Mouse (Mus musculus) heart, adult 9 months (tissue): ENCODE results near the gene Gm3336.

Source experiments
- DNase-seq, 2 experiments: peaks; one replicate each; pipeline ENCODE4 v3.0.0; 2022; ENCODE audit warnings: low spot score in 2 of 2

Gene Gm3336

DNA sequence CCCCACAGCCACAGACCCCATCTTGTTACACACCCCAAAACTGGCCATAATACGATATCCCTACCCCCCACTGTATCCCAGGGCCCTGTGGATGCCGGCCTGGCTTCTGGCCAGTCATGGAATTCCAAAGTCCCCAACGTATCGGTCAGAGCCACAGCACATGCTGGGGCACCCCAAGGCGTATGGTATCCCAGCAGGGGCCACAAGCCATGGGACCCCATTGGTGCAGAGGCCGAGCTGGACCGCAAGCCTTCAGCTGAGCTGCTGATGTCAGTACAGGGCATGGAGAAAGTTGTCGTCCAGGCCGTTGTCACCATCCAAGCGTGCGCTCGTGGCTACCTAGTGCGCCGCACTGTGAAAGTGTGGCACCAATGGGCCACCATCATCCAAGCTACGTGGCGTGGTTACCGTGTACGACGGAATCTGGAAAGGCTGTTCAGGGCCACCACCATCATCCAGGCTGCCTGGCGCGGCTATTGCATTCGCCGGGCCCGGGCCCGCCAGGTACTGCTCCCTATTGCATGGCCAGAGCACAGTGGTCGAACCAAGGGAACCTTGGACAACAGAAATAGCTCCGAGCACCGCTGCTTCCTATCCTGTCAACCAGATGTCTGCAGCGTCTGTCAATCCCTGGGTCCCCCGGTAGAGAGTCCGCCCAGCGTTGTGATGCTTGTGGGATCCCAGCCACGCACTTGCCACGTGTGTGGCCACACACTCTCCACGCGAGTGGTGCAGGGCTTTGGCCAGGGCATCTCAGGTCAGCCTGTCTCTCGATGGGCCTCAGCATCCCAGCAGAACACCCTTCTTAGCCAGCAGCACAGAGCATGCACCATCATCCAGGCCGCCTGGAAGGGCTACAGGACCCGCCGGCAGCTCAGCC is 1.6 kb upstream of the Gm3336 start:
- no peak for DNase-seq

GRCm38 (mm10) chr8:70719796-70720270 is 1.5 kb downstream of the Gm3336 start:
- DNase-seq = no peak

GRCm38 (mm10) chr8:70720739-70721138 is 2.4 kb downstream of the Gm3336 start:
- DNase-seq = peak; percentile 50 to 75

DNA sequence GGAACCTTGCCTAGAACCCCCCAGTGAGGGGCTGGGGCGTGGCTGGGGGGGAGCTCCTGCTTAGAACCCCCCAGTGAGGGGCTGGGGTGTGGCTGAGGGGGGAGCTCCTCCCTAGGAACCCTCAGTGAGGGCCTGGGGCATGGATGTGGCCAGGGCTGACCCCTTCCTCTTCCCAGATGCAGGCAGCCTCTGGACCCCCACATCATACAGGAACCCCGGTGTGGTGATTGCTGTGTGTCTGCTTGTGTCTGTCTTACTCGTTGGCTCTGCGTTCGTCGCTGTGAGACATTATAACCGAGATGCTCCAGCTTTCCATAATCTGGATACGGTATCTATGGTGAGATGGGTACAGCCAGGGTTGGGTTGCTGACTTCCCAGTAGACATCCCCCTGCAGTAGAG is 3.3 kb downstream of the Gm3336 start:
- no peak for DNase-seq

- no peak for DNase-seq
Measured at GRCm38 (mm10) chr8:70723486-70724210, 5.3 kb downstream of the Gm3336 start, which contains the start of gene Pde4c. TSS of gene Pde4c (plus strand) at chr8:70723720.

GRCm38 (mm10) chr8:70724216-70724615 is 5.9 kb downstream of the Gm3336 start:
- no peak for DNase-seq

GRCm38 (mm10) chr8:70725792-70726447 is 7.6 kb downstream of the Gm3336 start:
- DNase-seq = no peak

- DNase-seq = no peak
Measured at GRCm38 (mm10) chr8:70726721-70727120, 8.4 kb downstream of the Gm3336 start.

DNA sequence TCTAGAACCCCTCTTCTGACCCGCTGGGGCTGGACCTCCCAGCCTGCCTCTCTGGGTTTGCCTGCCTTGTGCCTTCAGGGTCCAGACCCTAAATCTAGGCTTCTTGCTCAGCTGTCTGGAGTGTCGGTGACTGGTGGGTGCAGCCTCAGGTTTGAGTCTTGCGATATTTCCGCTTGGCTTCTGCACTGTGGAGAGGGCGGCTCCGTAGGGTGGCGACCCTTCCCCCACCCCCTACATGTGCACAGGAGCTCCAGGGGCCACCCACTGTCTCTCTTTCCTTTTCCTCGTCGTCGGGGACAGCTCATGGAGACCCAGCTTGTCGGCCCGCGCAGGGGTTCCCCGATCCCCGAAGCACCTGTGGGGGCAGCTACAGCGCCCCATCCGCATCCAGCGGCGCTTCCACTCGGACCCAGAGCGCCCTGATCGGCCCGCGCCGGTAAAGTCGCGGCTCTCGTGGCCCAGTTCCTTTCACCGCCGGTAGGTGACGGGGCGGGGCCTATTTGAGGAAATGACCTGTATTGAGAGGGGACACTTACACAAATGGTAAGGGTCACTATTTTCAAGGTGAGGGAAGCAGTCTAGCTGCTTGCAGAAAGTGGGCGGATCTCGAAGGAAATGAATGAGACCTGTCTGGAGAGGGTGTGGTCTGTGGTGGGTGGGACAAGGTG is 11.6 kb downstream of the Gm3336 start:
- no peak for DNase-seq

- DNase-seq = no peak
Measured at GRCm38 (mm10) chr8:70730956-70731355, 12.6 kb downstream of the Gm3336 start.

GRCm38 (mm10) chr8:70737705-70738104 is 19.4 kb downstream of the Gm3336 start:
- DNase-seq = no peak

DNA sequence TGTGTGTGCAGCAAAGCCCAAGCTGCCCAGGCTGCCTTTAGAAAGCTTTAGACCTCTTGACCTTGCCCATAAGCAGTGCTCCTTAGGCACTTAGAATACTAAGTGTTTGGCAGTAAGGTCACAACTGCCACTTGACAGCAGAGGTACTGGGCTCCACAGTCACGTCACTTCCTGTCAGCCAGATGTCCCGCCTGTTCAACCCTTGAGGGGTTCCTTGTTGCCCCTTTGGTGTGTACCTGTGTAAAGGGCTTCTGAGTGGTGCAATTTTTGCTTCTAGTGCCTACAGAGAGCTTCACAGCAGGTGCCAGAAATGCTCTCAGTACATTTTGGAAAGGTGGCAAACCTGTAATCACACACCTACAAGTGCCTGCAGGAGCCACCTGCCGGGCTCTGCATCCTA is 19.9 kb downstream of the Gm3336 start:
- DNase-seq = no peak

DNA sequence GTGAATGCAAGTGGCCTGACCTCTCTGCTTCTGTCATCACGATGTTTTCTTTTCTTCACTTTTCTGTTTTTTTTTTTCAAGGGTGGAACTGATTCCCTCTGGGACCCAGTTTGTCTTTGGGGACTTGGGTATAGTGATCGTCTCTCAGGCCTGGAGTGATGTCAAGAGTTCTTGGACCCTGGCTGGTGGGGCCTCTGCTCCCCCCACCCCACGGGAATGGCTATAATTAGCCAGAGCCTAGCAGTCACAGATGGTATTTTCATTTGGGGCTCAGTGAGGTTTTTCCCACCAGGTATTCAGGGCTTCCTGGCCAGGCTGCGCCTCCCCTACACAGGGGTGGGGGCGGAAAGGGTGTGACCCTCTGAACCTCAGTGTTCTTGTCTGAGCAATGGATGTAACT is 23.3 kb downstream of the Gm3336 start:
- DNase-seq = no peak

DNA sequence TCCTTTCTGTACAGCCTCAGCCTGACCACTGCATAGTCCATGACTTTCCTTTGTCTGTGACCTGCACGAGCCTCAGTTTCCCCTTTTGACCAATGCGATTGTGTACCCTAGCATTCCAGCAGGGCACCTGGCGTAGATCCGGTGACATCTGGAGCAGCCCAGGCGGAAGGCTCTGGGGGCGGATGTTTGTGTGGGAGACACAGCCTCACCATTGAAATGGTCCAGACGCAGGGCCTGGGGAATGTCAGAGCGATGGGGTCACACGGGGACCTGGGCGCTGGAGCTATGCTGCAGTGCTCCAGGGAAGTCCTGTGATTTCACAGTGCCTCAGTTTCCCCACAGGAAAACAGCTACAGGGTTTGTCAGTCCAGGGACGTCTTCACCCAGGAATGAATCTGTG is 23.8 kb downstream of the Gm3336 start:
- DNase-seq = no peak

- no peak for DNase-seq
Measured at GRCm38 (mm10) chr8:70742981-70743655, 24.8 kb downstream of the Gm3336 start.

GRCm38 (mm10) chr8:70743656-70744590 is 25.6 kb downstream of the Gm3336 start:
- peak; percentile 86 to 87 for DNase-seq

- DNase-seq = no peak
Measured at GRCm38 (mm10) chr8:70744806-70745205, 26.5 kb downstream of the Gm3336 start.

DNA sequence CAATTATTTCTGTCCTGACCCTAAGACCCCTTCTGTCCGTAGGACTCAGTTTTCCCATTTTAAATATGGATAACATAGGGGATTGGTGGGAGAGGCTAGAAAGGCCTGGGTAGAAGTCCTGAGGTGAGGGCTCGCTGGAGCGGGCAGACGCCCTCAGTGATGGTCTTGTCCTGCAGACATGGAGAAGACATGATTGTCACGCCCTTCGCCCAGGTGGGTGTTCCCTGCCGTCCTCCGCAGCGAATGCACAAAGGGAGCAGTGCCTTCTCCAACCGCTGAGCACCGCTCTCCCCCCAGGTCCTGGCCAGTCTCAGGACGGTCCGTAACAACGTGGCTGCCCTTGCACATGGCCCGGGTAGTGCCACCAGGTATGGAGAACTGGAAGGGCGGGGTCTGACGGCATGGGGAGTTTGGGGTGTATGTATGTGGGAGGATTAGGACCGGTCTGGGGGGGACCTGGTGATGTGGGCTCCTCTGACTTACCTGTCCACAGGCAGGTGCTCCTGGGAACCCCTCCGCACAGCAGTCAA is 27.4 kb downstream of the Gm3336 start:
- DNase-seq = no peak

- peak in 1 of 2 experiments; percentile 1 for DNase-seq
Measured at GRCm38 (mm10) chr8:70746676-70747075, 28.3 kb downstream of the Gm3336 start.
